Mouse (Mus musculus) testis, adult 2 months (tissue): Measurements from ENCODE around the gene Gm45062.

Experiments
- CTCF ChIP-seq: fragments of 200-500 bp; IDR thresholded peaks from 2 replicates; pipeline ENCODE4 v1.5.1; 2012; ENCODE audit warnings: low read depth, mild to moderate bottlenecking, inconsistent platforms, low read length, moderate library complexity; ENCODE audit not compliant: control insufficient read depth, insufficient read depth, insufficient replicate concordance
- POLR2A ChIP-seq: fragments of 200-500 bp; IDR thresholded peaks from 2 replicates; pipeline ENCODE4 v1.6.1; 2012; ENCODE audit warnings: low read depth, mild to moderate bottlenecking, inconsistent platforms, low read length, moderate library complexity; ENCODE audit not compliant: control insufficient read depth

GRCm38 (mm10) chr6:8316201-8316600, 57.0 kb downstream of the Gm45062 start:
- TF ChIP-seq POLR2A (no peak), CTCF (no peak)
